In the genomic region with DNA sequence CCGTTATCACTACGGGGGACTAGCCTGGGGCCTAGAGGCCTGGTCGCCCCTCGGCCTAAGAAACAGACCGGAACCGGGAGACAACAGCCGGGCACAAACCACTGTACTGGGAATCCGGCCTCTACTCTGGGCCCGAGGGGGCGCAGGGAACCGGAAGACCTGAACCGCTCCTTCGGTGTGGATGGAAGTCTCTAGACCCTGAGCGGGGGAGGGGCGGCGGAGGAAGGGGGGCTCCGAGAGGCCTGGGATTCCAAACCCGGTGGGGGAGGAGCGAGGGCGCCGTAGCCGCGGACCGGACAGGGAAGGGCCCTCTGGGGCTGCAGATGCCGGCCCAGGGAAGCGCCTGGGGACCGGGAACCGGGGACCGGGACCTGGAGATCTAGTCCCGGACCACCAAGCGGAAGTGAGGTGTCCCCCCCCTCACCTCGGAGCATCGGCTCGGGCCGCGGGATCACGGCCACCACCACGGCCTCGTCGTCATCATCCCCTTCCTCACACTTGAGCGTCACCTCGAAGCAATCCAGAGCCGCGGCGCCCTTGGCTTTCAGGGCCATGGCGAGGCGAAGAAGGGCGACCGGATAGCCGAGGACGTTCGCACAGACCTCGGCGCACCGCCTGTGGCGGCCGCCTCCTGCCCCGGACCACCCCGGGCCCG, we compare ENCODE assay signal across 8 mouse cellular contexts. TPM values are rescaled to one million over a fixed set of nuclear protein-coding genes. Genes with fewer than 3 reads are reported as not detected.
DNase-seq lines count a peak whose midpoint lies in the region; ATAC-seq and TF ChIP-seq lines count a peak whose summit lies in the region.

No protein-coding gene starts in this region.

- H3K27me3 ChIP-seq in embryonic facial prominence, embryonic 11.5 days (ENCODE audit: control insufficient read depth, insufficient read depth, low read length), result no peaks in the 10 kb centered on the region
- H3K27me3 ChIP-seq in limb, embryonic 14.5 days (ENCODE audit: control insufficient read depth, insufficient read depth, low read length), result no peaks in the 10 kb centered on the region
- H3K27me3 ChIP-seq in midbrain, embryonic 15.5 days (replicated peaks), result no peaks in the 10 kb centered on the region

- H3K4me1 ChIP-seq in embryonic facial prominence, embryonic 11.5 days (ENCODE audit: control insufficient read depth, insufficient read depth, low read length), result no peaks in the 10 kb centered on the region
- peaks cover 15% of the 10 kb centered on the region for H3K4me1 ChIP-seq in limb, embryonic 14.5 days (ENCODE audit: control insufficient read depth, insufficient read depth, low read length)
- H3K4me1 ChIP-seq in midbrain, embryonic 15.5 days, result peaks cover 45% of the 10 kb centered on the region

- whole genome bisulfite sequencing in embryonic facial prominence, embryonic 11.5 days, result under 1% methylated on average over 59 of the region's 60 CpGs
- under 1% methylated on average over 43 of the region's 60 CpGs for WGBS in limb, embryonic 14.5 days
- under 1% methylated on average over 55 of the region's 60 CpGs for WGBS in midbrain, embryonic 15.5 days

- no peak for TF ChIP-seq POLR2A in limb, embryonic 14.5 days (IDR thresholded peaks at IDR 0.05; ENCODE audit: borderline replicate concordance, extremely low read depth, insufficient read depth, insufficient read length)

- peak overlapping the region; percentile 74 for H3K27ac ChIP-seq in embryonic facial prominence, embryonic 11.5 days (replicated peaks; ENCODE audit: low read depth, low read length)
- H3K27ac ChIP-seq in limb, embryonic 14.5 days (replicated peaks; ENCODE audit: low read depth, low read length), result peak overlapping the region; percentile 90
- H3K27ac ChIP-seq in midbrain, embryonic 15.5 days, result peak overlapping the region; percentile 94

- H3K4me3 ChIP-seq in embryonic facial prominence, embryonic 11.5 days (ENCODE audit: low read depth, low read length), result peak overlapping the region; percentile 82
- peak overlapping the region; percentile 88 for H3K4me3 ChIP-seq in limb, embryonic 14.5 days (replicated peaks; ENCODE audit: low read length)
- H3K4me3 ChIP-seq in midbrain, embryonic 15.5 days, result peak overlapping the region; percentile 85

- H3K9ac ChIP-seq in embryonic facial prominence, embryonic 11.5 days (replicated peaks; ENCODE audit: low read length), result peak overlapping the region; percentile 94
- peak overlapping the region; percentile 92 for H3K9ac ChIP-seq in limb, embryonic 14.5 days (ENCODE audit: low read depth, low read length, severe bottlenecking)
- H3K9ac ChIP-seq in midbrain, embryonic 15.5 days, result peak overlapping the region; percentile 90

- no peaks in the 10 kb centered on the region for H3K9me3 ChIP-seq in embryonic facial prominence, embryonic 11.5 days (replicated peaks; ENCODE audit: control insufficient read depth, low read length)
- no peaks in the 10 kb centered on the region for H3K9me3 ChIP-seq in limb, embryonic 14.5 days (ENCODE audit: control insufficient read depth, low read length)
- no peaks in the 10 kb centered on the region for H3K9me3 ChIP-seq in midbrain, embryonic 15.5 days

- no peaks in the 10 kb centered on the region for H3K36me3 ChIP-seq in embryonic facial prominence, embryonic 11.5 days (replicated peaks; ENCODE audit: control insufficient read depth, insufficient read depth, low read depth, low read length)
- H3K36me3 ChIP-seq in limb, embryonic 14.5 days (ENCODE audit: control insufficient read depth, insufficient read depth, low read length), result peaks cover 12% of the 10 kb centered on the region
- no peaks in the 10 kb centered on the region for H3K36me3 ChIP-seq in midbrain, embryonic 15.5 days (replicated peaks)

- no peak; the same call in none of the 2 replicates for ATAC-seq in embryonic facial prominence, embryonic 11.5 days (replicated peaks; ENCODE audit: insufficient number of reproducible peaks, low FRiP score, low TSS enrichment, low read depth)
- peak; percentile 72 for ATAC-seq in limb, embryonic 14.5 days (ENCODE audit: low FRiP score, low read depth)
- ATAC-seq in midbrain, embryonic 15.5 days (replicated peaks), result peak; percentile 60

- H3K4me2 ChIP-seq in embryonic facial prominence, embryonic 11.5 days (ENCODE audit: low read depth, low read length), result peak overlapping the region; percentile 75
- H3K4me2 ChIP-seq in limb, embryonic 14.5 days (replicated peaks; ENCODE audit: low read depth, low read length, severe bottlenecking), result peak overlapping the region; percentile 70
- H3K4me2 ChIP-seq in midbrain, embryonic 15.5 days, result peak overlapping the region; percentile 63

- DNase-seq in layer of hippocampus, adult 11-12 months (ENCODE audit: low spot score), result peak; percentile 41
- DNase-seq in layer of hippocampus, adult 9-10 months (ENCODE audit: low spot score), result no peak
- DNase-seq in embryonic facial prominence, embryonic 11.5 days (ENCODE audit: low spot score), result peak; percentile 81
- peak; percentile 59 to 77 for DNase-seq in heart, adult 18-20 months
- peak; percentile 60 for DNase-seq in kidney, adult 18-20 months
- DNase-seq in limb, embryonic 14.5 days (ENCODE audit: low spot score), result peak; percentile 60
- DNase-seq in spleen, postnatal 36 days (ENCODE audit: low spot score in 2 of 2), result peak; percentile 17 to 35

RNA-seq across cellular contexts. Expression of a gene that starts 0.4 kb away (rescaled TPM):
- 22.4 and 24.8 TPM in 2 replicates for polyA plus RNA-seq in embryonic facial prominence, embryonic 11.5 days (2014; fragmentation: Nextera tagmentation; extraction: Ambion mirVana)
- total RNA-seq in heart, adult 18-20 months (2021), result 10 to 100 TPM; 12.9 to 14.9 TPM
- polyA plus RNA-seq in limb, embryonic 14.5 days (2012; rRNA removed), result 37.6 and 47.0 TPM in 2 replicates
- 21.9 and 25.9 TPM in 2 replicates for polyA plus RNA-seq in limb, embryonic 14.5 days (2014; fragmentation: Nextera tagmentation; extraction: Ambion mirVana)
- polyA plus RNA-seq in midbrain, embryonic 15.5 days (2015; fragmentation: Nextera tagmentation; extraction: Ambion mirVana), result 35.6 and 40.3 TPM in 2 replicates

RNA-seq across cellular contexts. Expression of a gene that starts 35.0 kb away (rescaled TPM):
- 10.4 and 11.4 TPM in 2 replicates for polyA plus RNA-seq in embryonic facial prominence, embryonic 11.5 days (2014; fragmentation: Nextera tagmentation; extraction: Ambion mirVana)
- total RNA-seq in heart, adult 18-20 months (2021), result 10 to 100 TPM; 11.5 to 11.8 TPM
- polyA plus RNA-seq in limb, embryonic 14.5 days (2012; rRNA removed), result 98.9 and 128 TPM in 2 replicates
- polyA plus RNA-seq in limb, embryonic 14.5 days (2014; fragmentation: Nextera tagmentation; extraction: Ambion mirVana), result 13.7 and 15.4 TPM in 2 replicates
- polyA plus RNA-seq in midbrain, embryonic 15.5 days (2015; fragmentation: Nextera tagmentation; extraction: Ambion mirVana), result 15.9 and 16.0 TPM in 2 replicates

RNA-seq across cellular contexts. Expression of a gene that starts 40.7 kb away (rescaled TPM):
- polyA plus RNA-seq in embryonic facial prominence, embryonic 11.5 days (2014; fragmentation: Nextera tagmentation; extraction: Ambion mirVana), result 32.4 and 39.4 TPM in 2 replicates
- total RNA-seq in heart, adult 18-20 months (2021), result 10 to 100 TPM; 43.3 to 49.9 TPM
- polyA plus RNA-seq in limb, embryonic 14.5 days (2012; rRNA removed), result 65.8 and 78.2 TPM in 2 replicates
- 48.6 and 56.3 TPM in 2 replicates for polyA plus RNA-seq in limb, embryonic 14.5 days (2014; fragmentation: Nextera tagmentation; extraction: Ambion mirVana)
- 55.5 and 60.2 TPM in 2 replicates for polyA plus RNA-seq in midbrain, embryonic 15.5 days (2015; fragmentation: Nextera tagmentation; extraction: Ambion mirVana)
